Mouse (Mus musculus): ENCODE results near the gene Cd93. TPM values are rescaled to one million over a fixed set of nuclear protein-coding genes. Genes with fewer than 3 reads are reported as not detected.

Cd93 gene
- total and polyA plus RNA-seq, 2 experiments from 2014 or later = 4.5 to 22.4 TPM

DNA sequence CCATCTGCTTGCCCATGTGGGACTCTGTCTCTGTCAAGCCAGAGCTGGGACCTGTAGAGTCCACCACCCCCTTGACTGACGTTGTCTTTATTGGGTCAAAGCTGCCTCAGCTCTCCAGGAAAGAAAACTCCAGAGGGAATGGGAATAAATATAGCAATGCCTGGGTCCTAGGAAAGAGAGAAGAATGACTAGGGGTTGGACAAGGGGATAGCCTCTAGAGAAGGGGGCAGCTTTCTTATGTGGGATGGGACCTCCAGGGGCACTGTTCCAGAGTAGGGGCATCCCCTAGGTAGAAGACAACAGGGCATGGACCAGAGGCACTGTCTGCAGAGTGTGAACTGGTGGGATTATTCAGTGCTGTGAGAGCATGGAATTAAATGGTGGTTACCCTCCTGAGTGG, 33.5 kb downstream of the Cd93 start:
- ATAC-seq (no peak), DNase-seq (no peak)
- peaks cover 31% of the 10 kb centered on the region for H3K27me3 ChIP-seq (ENCODE audit: insufficient read depth, low read length)
- no peaks in the 10 kb centered on the region for H3K36me3 ChIP-seq (ENCODE audit: insufficient read depth)
- H3K4me1 ChIP-seq (ENCODE audit: insufficient read depth) = peaks cover 18% of the 10 kb centered on the region; the same call in 1 of the 2 replicates
- no peak overlapping the region for H3K9ac ChIP-seq
- WGBS = 95% methylated on average over 1 of the region's 1 CpGs
- TF ChIP-seq CTCF (IDR thresholded peaks at IDR 0.05; ENCODE audit: low read depth) = no peak
- H3K4me2 ChIP-seq (ENCODE audit: low read depth) = no peak overlapping the region
- H3K27ac ChIP-seq (ENCODE audit: low read depth, low read length) = no peak overlapping the region
- no peak overlapping the region for H3K4me3 ChIP-seq (ENCODE audit: low read depth, low read length)
- H3K9me3 ChIP-seq (ENCODE audit: low read length) = no peaks in the 10 kb centered on the region

DNA sequence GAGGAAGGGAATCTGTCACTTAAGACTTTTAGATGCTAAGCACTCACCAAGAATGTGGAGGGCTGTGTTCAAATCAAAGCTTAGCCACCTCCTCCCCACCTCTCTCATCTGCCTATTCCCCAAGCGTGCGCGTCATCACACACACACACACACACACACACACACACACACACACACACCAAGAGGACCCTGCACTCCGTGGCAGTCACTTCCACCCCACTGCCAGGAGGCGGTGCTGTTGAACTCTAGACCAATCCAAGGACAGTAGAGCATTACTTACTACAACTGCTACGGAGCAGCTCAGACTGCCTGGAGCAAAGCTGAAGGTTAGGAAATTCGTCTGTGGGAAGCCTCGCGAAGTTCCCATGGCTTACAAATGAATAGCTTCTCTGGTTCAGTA, 34.2 kb downstream of the Cd93 start:
- Histone ChIP-seq H3K9me3 (ENCODE audit: low read length) (no peaks in the 10 kb centered on the region), H3K27me3 (ENCODE audit: insufficient read depth, low read length) (peaks cover 31% of the 10 kb centered on the region), H3K4me3 (ENCODE audit: low read depth, low read length) (no peak overlapping the region), H3K9ac (no peak overlapping the region), H3K4me2 (ENCODE audit: low read depth) (no peak overlapping the region), H3K27ac (ENCODE audit: low read depth, low read length) (no peak overlapping the region), H3K36me3 (ENCODE audit: insufficient read depth) (no peaks in the 10 kb centered on the region), H3K4me1 (ENCODE audit: insufficient read depth) (peaks cover 18% of the 10 kb centered on the region; the same call in 1 of the 2 replicates)
- WGBS = 20% methylated on average over 9 of the region's 9 CpGs
- peak; percentile 85 for ATAC-seq
- peak; percentile 82 for TF ChIP-seq CTCF (IDR thresholded peaks at IDR 0.05; ENCODE audit: low read depth)
- peak; percentile 78 for DNase-seq

DNA sequence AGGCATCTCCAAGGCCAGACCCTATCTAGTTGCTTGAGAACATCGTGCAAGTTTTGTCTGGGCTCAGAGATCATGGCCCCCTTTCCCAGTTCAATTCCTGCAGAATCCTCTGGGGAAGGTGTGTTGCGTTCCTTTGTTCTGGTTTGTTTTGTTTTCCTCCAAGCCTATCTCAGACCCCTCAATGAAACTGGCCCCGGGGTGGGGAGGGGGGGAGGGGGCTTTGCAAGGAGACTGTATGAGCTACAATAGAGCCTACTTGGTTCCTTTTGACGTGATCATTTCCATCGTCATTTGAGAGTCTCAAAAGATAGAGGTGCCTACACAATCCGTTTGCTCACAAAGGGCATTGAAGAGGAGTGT, 34.6 kb downstream of the Cd93 start:
- Histone ChIP-seq H3K4me3 (ENCODE audit: low read depth, low read length) (no peak overlapping the region), H3K36me3 (ENCODE audit: insufficient read depth) (no peaks in the 10 kb centered on the region), H3K9me3 (ENCODE audit: low read length) (no peaks in the 10 kb centered on the region), H3K4me2 (ENCODE audit: low read depth) (no peak overlapping the region; the same call in 1 of the 2 replicates), H3K9ac (no peak overlapping the region), H3K27ac (ENCODE audit: low read depth, low read length) (no peak overlapping the region), H3K4me1 (ENCODE audit: insufficient read depth) (peaks cover 18% of the 10 kb centered on the region; the same call in 1 of the 2 replicates), H3K27me3 (ENCODE audit: insufficient read depth, low read length) (peaks cover 31% of the 10 kb centered on the region)
- 11% methylated on average over 6 of the region's 6 CpGs for WGBS
- no peak for TF ChIP-seq CTCF (IDR thresholded peaks at IDR 0.05; ENCODE audit: low read depth)
- ATAC-seq (no peak), DNase-seq (no peak)

DNA sequence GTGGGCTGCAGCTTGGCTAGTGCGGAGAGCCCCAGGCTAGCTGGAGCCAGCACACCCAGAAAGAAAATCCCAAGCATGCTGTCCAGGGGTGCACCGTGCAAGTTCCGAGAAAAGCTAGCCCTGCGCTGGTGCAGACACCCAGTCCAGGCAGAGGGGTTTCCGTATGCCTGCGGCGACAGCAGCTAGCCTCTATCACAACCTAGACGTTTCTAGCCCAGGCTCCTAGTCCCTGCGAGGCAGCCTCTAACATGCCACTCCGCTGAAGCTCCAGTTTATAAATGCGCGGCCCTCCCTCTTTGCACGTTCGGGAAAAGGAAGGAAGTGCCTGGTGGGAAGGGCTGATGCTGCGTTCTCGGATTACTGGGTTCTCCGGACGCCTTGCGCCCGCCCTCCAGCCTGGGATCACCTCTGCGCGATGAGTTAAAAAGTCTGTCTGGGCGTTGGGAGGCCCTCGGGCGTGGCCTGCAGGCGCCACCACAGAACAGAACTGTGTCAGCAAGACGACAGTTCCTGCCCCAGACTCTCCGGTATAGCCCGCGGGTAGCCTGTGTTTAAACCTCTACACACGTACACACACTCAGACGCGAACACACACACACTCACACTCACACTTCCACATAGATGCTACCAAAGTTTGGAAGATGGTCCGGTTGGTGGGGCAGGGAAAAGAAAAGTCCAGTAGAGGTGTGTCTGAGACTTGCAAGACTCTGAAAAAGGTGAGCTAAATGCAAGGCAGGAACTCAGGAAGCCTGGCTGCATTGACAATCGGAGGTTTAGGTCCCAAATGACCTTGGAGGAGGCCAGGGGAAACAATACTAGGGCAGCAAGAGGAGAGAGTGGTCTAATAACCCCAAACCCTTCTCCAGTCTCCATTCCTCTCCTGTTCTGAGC, 35.2 kb downstream of the Cd93 start, which contains the start of gene Thbd:
Gene Thbd (minus strand): TSS at position 319 of the 891 bp plus-strand sequence.
- Histone ChIP-seq H3K9ac (peak within 1 kb of the TSS; percentile 22; the same call in 1 of the 2 replicates), H3K9me3 (ENCODE audit: low read length) (no peaks in the 10 kb centered on the region), H3K27me3 (ENCODE audit: insufficient read depth, low read length) (peaks cover 31% of the 10 kb centered on the region), H3K36me3 (ENCODE audit: insufficient read depth) (no peaks in the 10 kb centered on the region), H3K4me1 (ENCODE audit: insufficient read depth) (peaks cover 18% of the 10 kb centered on the region; the same call in 1 of the 2 replicates), H3K4me2 (ENCODE audit: low read depth) (peak within 1 kb of the TSS; percentile 54), H3K27ac (ENCODE audit: low read depth, low read length) (no peak within 1 kb of the TSS), H3K4me3 (ENCODE audit: low read depth, low read length) (peak within 1 kb of the TSS; percentile 25)
- DNase-seq (peak; percentile 55), ATAC-seq (peak; percentile 45)
- WGBS = 4% methylated on average over 35 of the region's 35 CpGs
- no peak for TF ChIP-seq CTCF (IDR thresholded peaks at IDR 0.05; ENCODE audit: low read depth)

DNA sequence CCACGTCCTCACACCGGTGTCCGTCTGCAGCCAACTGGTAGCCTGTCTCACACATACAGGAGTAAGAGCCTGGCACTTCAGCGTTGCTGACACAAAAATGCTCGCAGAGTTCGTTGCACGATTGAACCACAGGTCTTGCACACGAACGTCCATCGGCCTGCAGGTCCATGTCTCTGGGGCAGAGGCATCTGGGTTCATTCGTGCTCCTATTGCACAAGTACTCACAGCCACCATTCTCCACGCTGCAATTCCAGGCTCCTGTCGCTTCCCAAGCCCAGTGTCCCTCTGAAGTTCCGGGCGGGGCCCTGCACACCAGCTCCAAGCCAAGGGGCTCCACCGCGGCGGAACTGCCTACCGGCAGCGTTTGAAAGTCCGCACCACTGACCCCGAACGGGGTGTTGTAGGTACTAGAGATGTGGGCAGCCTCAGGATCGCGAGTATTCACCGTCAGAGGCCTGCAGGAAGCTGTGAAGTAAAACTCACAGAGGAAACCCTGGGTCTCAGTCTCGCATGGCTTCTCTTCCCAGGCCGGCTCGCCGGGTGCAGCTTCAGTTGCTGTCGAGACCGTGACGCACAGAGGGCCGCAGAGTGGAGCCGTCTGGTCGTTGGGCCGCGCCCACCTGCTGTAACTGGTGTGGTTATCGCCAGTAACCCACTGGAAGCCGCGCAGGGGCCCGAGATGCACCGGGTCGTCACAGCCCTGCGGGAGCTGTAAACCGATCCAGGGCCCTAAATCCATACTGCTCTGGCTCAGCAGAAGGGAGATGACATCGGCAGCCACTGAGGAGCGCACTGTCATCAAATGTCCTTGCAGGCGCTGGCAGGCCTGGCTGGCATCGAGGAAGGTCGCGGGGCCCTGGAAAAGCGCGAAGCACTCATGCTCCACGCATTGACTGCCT, 36.1 kb downstream of the Cd93 start:
- peak; percentile 32 for ATAC-seq
- no peaks in the 10 kb centered on the region for H3K36me3 ChIP-seq (ENCODE audit: insufficient read depth)
- no peaks in the 10 kb centered on the region for H3K9me3 ChIP-seq (ENCODE audit: low read length)
- peak overlapping the region; percentile 25 for H3K4me3 ChIP-seq (ENCODE audit: low read depth, low read length)
- WGBS = 5% methylated on average over 55 of the region's 55 CpGs
- no peak overlapping the region for H3K27ac ChIP-seq (ENCODE audit: low read depth, low read length)
- H3K27me3 ChIP-seq (ENCODE audit: insufficient read depth, low read length) = peaks cover 31% of the 10 kb centered on the region
- H3K9ac ChIP-seq = peak overlapping the region; percentile 22; the same call in 1 of the 2 replicates
- peak; percentile 51 for DNase-seq
- peaks cover 18% of the 10 kb centered on the region; the same call in 1 of the 2 replicates for H3K4me1 ChIP-seq (ENCODE audit: insufficient read depth)
- no peak for TF ChIP-seq CTCF (IDR thresholded peaks at IDR 0.05; ENCODE audit: low read depth)
- H3K4me2 ChIP-seq (ENCODE audit: low read depth) = peak overlapping the region; percentile 54

DNA sequence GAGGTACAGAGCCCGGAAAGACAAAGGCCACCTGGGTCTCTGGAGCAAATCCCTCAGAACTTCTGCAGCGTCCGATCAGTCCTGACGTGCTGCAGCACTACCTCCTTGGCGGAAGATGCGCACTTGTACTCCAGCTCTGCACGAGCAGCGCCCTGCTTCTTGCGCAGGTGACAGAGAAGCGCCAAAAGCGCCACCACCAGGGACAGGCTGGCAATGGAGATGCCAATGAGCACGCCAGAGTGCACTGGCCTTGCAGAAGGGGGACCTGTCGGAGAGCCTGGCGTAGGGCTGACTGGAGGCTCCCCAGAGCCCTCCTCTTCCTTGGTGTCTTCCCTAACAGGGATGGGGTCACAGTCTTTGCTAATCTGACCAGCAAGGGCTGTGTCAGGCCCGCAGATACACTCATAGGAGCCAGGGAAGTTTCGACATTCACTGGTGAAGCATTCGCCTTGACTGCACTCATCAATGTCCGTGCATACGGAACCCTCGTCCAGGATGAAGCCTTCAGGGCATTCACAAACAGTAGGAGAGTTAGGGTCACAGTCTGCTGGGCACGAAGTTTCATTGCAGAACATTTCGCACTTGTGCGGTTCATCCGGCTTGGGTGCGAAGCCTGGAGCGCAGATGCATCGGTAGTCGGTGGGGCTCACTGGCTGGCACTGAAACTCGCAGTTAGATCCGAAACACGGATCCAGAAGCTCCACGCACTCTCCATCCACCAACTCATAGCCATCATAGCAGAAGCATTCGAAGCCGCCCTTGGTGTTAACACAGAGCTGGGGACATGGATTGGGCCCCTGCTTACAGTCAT, 37.0 kb downstream of the Cd93 start:
- H3K9ac ChIP-seq = no peak overlapping the region
- ATAC-seq (peak; percentile 17; the same call in 1 of the 2 replicates), DNase-seq (peak; percentile 53)

More for the DNA sequence above, 37.0 kb downstream of the Cd93 start:
- Histone ChIP-seq H3K4me2 (ENCODE audit: low read depth) (peak overlapping the region; percentile 54), H3K9me3 (ENCODE audit: low read length) (no peaks in the 10 kb centered on the region), H3K4me3 (ENCODE audit: low read depth, low read length) (peak overlapping the region; percentile 25), H3K4me1 (ENCODE audit: insufficient read depth) (peaks cover 18% of the 10 kb centered on the region; the same call in 1 of the 2 replicates), H3K27me3 (ENCODE audit: insufficient read depth, low read length) (peaks cover 31% of the 10 kb centered on the region), H3K27ac (ENCODE audit: low read depth, low read length) (no peak overlapping the region), H3K36me3 (ENCODE audit: insufficient read depth) (no peaks in the 10 kb centered on the region)
- 9% methylated on average over 34 of the region's 34 CpGs for WGBS
- TF ChIP-seq CTCF (IDR thresholded peaks at IDR 0.05; ENCODE audit: low read depth) = peak; percentile 55

Measured in forebrain, postnatal 0 days (tissue).